Comparison of ENCODE assay signal across 19 mouse cellular contexts in the genomic region with DNA sequence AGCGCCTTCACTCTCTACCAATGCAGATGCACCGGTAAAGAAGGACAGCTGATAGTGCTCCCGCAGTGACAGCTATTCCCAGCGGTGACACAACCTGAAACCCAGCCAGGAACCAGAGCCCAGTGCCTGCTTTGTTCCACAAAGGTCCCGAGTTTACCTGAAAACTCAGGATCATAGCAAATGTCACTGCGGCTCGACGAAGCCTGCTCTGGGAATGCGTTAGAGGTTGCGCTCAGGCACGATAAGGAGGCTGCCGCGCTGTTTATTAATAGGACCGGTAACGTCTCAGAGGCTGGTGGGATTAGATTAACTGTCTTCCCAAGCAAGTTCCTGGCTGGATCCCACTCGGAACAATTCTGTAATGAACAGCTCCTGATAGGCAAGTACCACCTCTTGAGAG. TPM values are rescaled to one million over a fixed set of nuclear protein-coding genes. Genes with fewer than 3 reads are reported as not detected.
A peak's percentile ranks its signal among the peaks of the same experiment; 100 is the strongest.
DNase-seq lines count a peak whose midpoint lies in the region; ATAC-seq and TF ChIP-seq lines count a peak whose summit lies in the region.
"Had no signal": no experiment of that assay in that cellular context is flagged by ENCODE, and none has a peak within 500 bp of the region (broad histone marks: within the 10 kb centered on the region; RNA-seq: fewer than 3 reads in every experiment).

No protein-coding gene starts in this region.

- H3K4me1 ChIP-seq in brown adipose tissue, adult 24 weeks (ENCODE audit: control insufficient read depth, insufficient read depth, insufficient read length, low read length) = peaks cover 59% of the 10 kb centered on the region
- peaks cover 45% of the 10 kb centered on the region for H3K4me1 ChIP-seq in heart, adult 2 months (ENCODE audit: control insufficient read depth, insufficient read depth, low read length)
- H3K4me1 ChIP-seq in heart, embryonic 15.5 days (replicated peaks) = peaks cover 68% of the 10 kb centered on the region
- H3K4me1 ChIP-seq in forebrain, embryonic 16.5 days (replicated peaks; ENCODE audit: control insufficient read depth, insufficient read depth, low read length) = peaks cover 26% of the 10 kb centered on the region

- H3K4me2 ChIP-seq in heart, embryonic 15.5 days = peak overlapping the region; percentile 44
- H3K4me2 ChIP-seq in forebrain, embryonic 16.5 days (ENCODE audit: low read length) = no peak overlapping the region
- H3K4me2 ChIP-seq: embryonic facial prominence, embryonic 12.5 days; hindbrain, embryonic 15.5 days; midbrain, embryonic 11.5 days had no signal

- ATAC-seq in heart, embryonic 15.5 days (replicated peaks; ENCODE audit: insufficient number of reproducible peaks, insufficient read depth, low FRiP score, low read depth) = 0 out of 2 replicates have a peak, but pooled peaks have one; percentile 13
- no peak for ATAC-seq in forebrain, embryonic 16.5 days
- no peak for ATAC-seq in inflammation-experienced regulatory T-cells, adult 6 months
- ATAC-seq: activated CD4-positive, CD25-positive, alpha-beta regulatory T cell, adult 4 months; intestine, embryonic 16.5 days had no signal

- H3K79me2 ChIP-seq in heart, adult 2 months (replicated peaks; ENCODE audit: control insufficient read depth, insufficient read depth, low read length) = peaks cover 4% of the 10 kb centered on the region; the same call in 1 of the 2 replicates

- peaks cover 31% of the 10 kb centered on the region for H3K36me3 ChIP-seq in heart, adult 2 months (ENCODE audit: control insufficient read depth, insufficient read depth, low read length)
- H3K36me3 ChIP-seq in heart, embryonic 15.5 days = no peaks in the 10 kb centered on the region
- H3K36me3 ChIP-seq in forebrain, embryonic 16.5 days (ENCODE audit: control insufficient read depth, insufficient read depth) = no peaks in the 10 kb centered on the region
- H3K36me3 ChIP-seq: embryonic facial prominence, embryonic 12.5 days; G1E; hindbrain, embryonic 15.5 days had no signal

- H3K4me3 ChIP-seq in brown adipose tissue, adult 24 weeks (ENCODE audit: insufficient read depth, low read depth, low read length) = peak overlapping the region; percentile 12; the same call in 1 of the 2 replicates
- H3K4me3 ChIP-seq in heart, adult 2 months = peak overlapping the region; percentile 31
- H3K4me3 ChIP-seq in heart, embryonic 15.5 days = no peak overlapping the region
- no peak overlapping the region for H3K4me3 ChIP-seq in forebrain, embryonic 16.5 days (replicated peaks; ENCODE audit: low read length)
- H3K4me3 ChIP-seq: embryonic facial prominence, embryonic 12.5 days; hindbrain, embryonic 15.5 days; layer of hippocampus, adult 2 months had no signal

- peak; percentile 67; the same call in 1 of the 2 replicates for TF ChIP-seq EP300 in heart, adult 2 months (IDR thresholded peaks at IDR 0.05; ENCODE audit: insufficient read depth, low read depth, low read length)

- H3K9me3 ChIP-seq in heart, embryonic 15.5 days (replicated peaks) = no peaks in the 10 kb centered on the region
- no peaks in the 10 kb centered on the region for H3K9me3 ChIP-seq in forebrain, embryonic 16.5 days (ENCODE audit: control insufficient read depth, low read length)
- H3K9me3 ChIP-seq: embryonic facial prominence, embryonic 12.5 days; G1E; hindbrain, embryonic 15.5 days had no signal

- H3K27me3 ChIP-seq in heart, adult 2 months (ENCODE audit: control insufficient read depth, insufficient read depth, low read length) = no peaks in the 10 kb centered on the region
- no peaks in the 10 kb centered on the region for H3K27me3 ChIP-seq in heart, embryonic 15.5 days
- no peaks in the 10 kb centered on the region for H3K27me3 ChIP-seq in forebrain, embryonic 16.5 days (replicated peaks; ENCODE audit: control insufficient read depth, insufficient read depth, low read length)
- H3K27me3 ChIP-seq: hindbrain, embryonic 15.5 days had no signal

- WGBS in heart, adult 2 months = 23% methylated on average over 16 of the region's 16 CpGs
- 34% methylated on average over 16 of the region's 16 CpGs for WGBS in heart, embryonic 15.5 days
- 75% methylated on average over 16 of the region's 16 CpGs for WGBS in forebrain, embryonic 16.5 days

- TF ChIP-seq CTCF in heart, adult 2 months (IDR thresholded peaks at IDR 0.05) = no peak

- peak overlapping the region; percentile 87 for H3K27ac ChIP-seq in brown adipose tissue, adult 24 weeks (replicated peaks; ENCODE audit: low read depth, low read length)
- H3K27ac ChIP-seq in heart, adult 2 months = peak overlapping the region; percentile 91
- H3K27ac ChIP-seq in heart, embryonic 15.5 days = peak overlapping the region; percentile 90
- no peak overlapping the region for H3K27ac ChIP-seq in forebrain, embryonic 16.5 days (ENCODE audit: low read length)
- H3K27ac ChIP-seq: embryonic facial prominence, embryonic 12.5 days; liver, embryonic 14.5 days had no signal

- DNase-seq in heart, adult 11 months = peak; percentile 96
- no peak for DNase-seq in heart, adult 8-10 months (ENCODE audit: low spot score)
- peak; percentile 68 to 70 for DNase-seq in heart, adult 2 months
- no peak for DNase-seq in cerebellum, postnatal 36 days
- DNase-seq: adrenal gland, postnatal 25 days; cerebellum, adult 8-10 months; retina, postnatal 1 day had no signal

- H3K9ac ChIP-seq in heart, adult 2 months (ENCODE audit: low read depth, low read length) = peak overlapping the region; percentile 36
- H3K9ac ChIP-seq in heart, embryonic 15.5 days = peak overlapping the region; percentile 19; the same call in 1 of the 2 replicates
- H3K9ac ChIP-seq in forebrain, embryonic 16.5 days (replicated peaks; ENCODE audit: low read depth, low read length) = no peak overlapping the region
- H3K9ac ChIP-seq: embryonic facial prominence, embryonic 12.5 days; hindbrain, embryonic 15.5 days; liver, embryonic 14.5 days had no signal

- intact Hi-C loops in heart, adult 2 months (cut with DNase I) = no loop called here

- TF ChIP-seq POLR2A in heart, adult 2 months (IDR thresholded peaks at IDR 0.05; ENCODE audit: insufficient read depth, low read depth, low read length) = peak; percentile 55

RNA-seq across cellular contexts. Expression of a gene that starts 43.0 kb away (rescaled TPM):
- total RNA-seq in heart, adult 8-10 months (2022) = 100 to 1,000 TPM; 450 to 472 (median 462) TPM
- 52.5 and 54.2 TPM in 2 replicates for polyA plus RNA-seq in brown adipose tissue, adult 24 weeks (2012; ENCODE audit: insufficient read depth, insufficient read length, missing spikeins)
- total RNA-seq in heart, adult 2 months (2021) = 100 to 1,000 TPM; 418 to 454 TPM
- 101 and 165 TPM in 2 replicates for polyA plus RNA-seq in heart, adult 2 months (2012; rRNA removed)
- polyA plus RNA-seq in heart, embryonic 15.5 days (2015; fragmentation: Nextera tagmentation; extraction: Ambion mirVana) = 56.2 and 63.8 TPM in 2 replicates
- polyA plus RNA-seq in forebrain, embryonic 16.5 days (2015; fragmentation: Nextera tagmentation; extraction: Ambion mirVana) = 47.1 and 48.5 TPM in 2 replicates
- 100 to 1,000 TPM; 240 to 284 (median 264) TPM for polyA plus RNA-seq in inflammation-experienced regulatory T-cells, adult 6 months (2017; shearing (Covaris generic))

Comparison
In these comparisons a context has a peak if more than half of its experiments do, and no peak if none do; other contexts are left out.
1. DNase-seq: peak in heart, adult 11 months (single experiment) and heart, adult 2 months (2 of 2); none in heart, adult 8-10 months (single experiment) and cerebellum, postnatal 36 days (0 of 2).
2. H3K4me3 ChIP-seq: peak in brown adipose tissue, adult 24 weeks (single experiment) and heart, adult 2 months (single experiment); none in heart, embryonic 15.5 days (single experiment) and forebrain, embryonic 16.5 days (single experiment).